Mouse (Mus musculus) limb, embryonic 14.5 days (tissue): Measurements from ENCODE around the gene Wbp2nl. TPM values are rescaled to one million over a fixed set of nuclear protein-coding genes. Genes with fewer than 3 reads are reported as not detected.

Experiments used
- ATAC-seq: fragments of 200-750 bp; cut with Nextera tagmentation; 2 replicates; pipeline ENCODE4 v1.8.0; 2017; ENCODE audit warnings: low read depth, moderate number of reproducible peaks, moderate TSS enrichment; ENCODE audit not compliant: low FRiP score
- DNase-seq: peaks from one replicate; pipeline ENCODE4 v3.0.0-alpha.2; 2015; ENCODE audit warnings: low spot score
- H3K27ac ChIP-seq: fragments of 300-500 bp; sonication (generic); replicated peaks from 2 replicates; pipeline ENCODE4 v1.5.1; 2014; ENCODE audit warnings: low read depth, mild to moderate bottlenecking, low read length, moderate library complexity, mixed read lengths
- H3K27me3 ChIP-seq: fragments of 300-500 bp; sonication (generic); 2 replicates; pipeline ENCODE4 v1.6.1; 2014; ENCODE audit warnings: low read length, mixed read lengths; ENCODE audit not compliant: control insufficient read depth, insufficient read depth
- H3K36me3 ChIP-seq: fragments of 300-500 bp; sonication (generic); 2 replicates; pipeline ENCODE4 v1.6.1; 2014; ENCODE audit warnings: mild to moderate bottlenecking, low read length, moderate library complexity, mixed read lengths; ENCODE audit not compliant: control insufficient read depth, insufficient read depth
- H3K4me1 ChIP-seq: fragments of 300-500 bp; sonication (generic); 2 replicates; pipeline ENCODE4 v1.6.1; 2014; ENCODE audit warnings: antibody characterized with exemption, low read length, mixed read lengths; ENCODE audit not compliant: control insufficient read depth, insufficient read depth
- H3K4me2 ChIP-seq: fragments of 300-500 bp; sonication (generic); replicated peaks from 2 replicates; pipeline ENCODE4 v1.6.1; 2014; ENCODE audit warnings: low read depth, mild to moderate bottlenecking, low read length, moderate library complexity; ENCODE audit not compliant: severe bottlenecking
- H3K4me3 ChIP-seq: fragments of 300-500 bp; sonication (generic); replicated peaks from 2 replicates; pipeline ENCODE4 v1.5.1; 2014; ENCODE audit warnings: low read length
- H3K9ac ChIP-seq: fragments of 300-500 bp; sonication (generic); 2 replicates; pipeline ENCODE4 v1.6.1; 2014; ENCODE audit warnings: mild to moderate bottlenecking, low read depth, low read length, moderate library complexity; ENCODE audit not compliant: severe bottlenecking
- H3K9me3 ChIP-seq: fragments of 300-500 bp; sonication (generic); 2 replicates; pipeline ENCODE4 v1.6.1; 2016; ENCODE audit warnings: low read length; ENCODE audit not compliant: control insufficient read depth
- POLR2A ChIP-seq: fragments of 200-500 bp; IDR thresholded peaks from 2 replicates; pipeline ENCODE4 v1.8.0; 2012; ENCODE audit warnings: inconsistent platforms, mild to moderate bottlenecking, moderate library complexity, borderline replicate concordance; ENCODE audit not compliant: insufficient read depth, insufficient read length; ENCODE audit errors: extremely low read depth
- WGBS: fragments of 180-500 bp; shearing (Covaris S2); extraction: QIAGEN DNeasy Blood & Tissue Kit; methylation state at CpG from one replicate; pipeline ENCODE4 v1.1.7; 2014; 5-methylcytosine and 5-hydroxymethylcytosine counted together
- polyA plus RNA-seq, 2 experiments: library from polyadenylated mRNA; depleted of rRNA in 1 of 2; stranded (reverse) in 1 of 2; unstranded in 1 of 2; fragments of >200 nt; fragmentation: Nextera tagmentation in 1 of 2; extraction: Ambion mirVana in 1 of 2; gene quantifications; 2 replicates each; pipeline versions ENCODE4 v1.2.1 to v1.2.3; 2012 to 2014

The Wbp2nl gene
- polyA plus RNA-seq, 2 experiments = 0.24 TPM; not detected in 1

DNA sequence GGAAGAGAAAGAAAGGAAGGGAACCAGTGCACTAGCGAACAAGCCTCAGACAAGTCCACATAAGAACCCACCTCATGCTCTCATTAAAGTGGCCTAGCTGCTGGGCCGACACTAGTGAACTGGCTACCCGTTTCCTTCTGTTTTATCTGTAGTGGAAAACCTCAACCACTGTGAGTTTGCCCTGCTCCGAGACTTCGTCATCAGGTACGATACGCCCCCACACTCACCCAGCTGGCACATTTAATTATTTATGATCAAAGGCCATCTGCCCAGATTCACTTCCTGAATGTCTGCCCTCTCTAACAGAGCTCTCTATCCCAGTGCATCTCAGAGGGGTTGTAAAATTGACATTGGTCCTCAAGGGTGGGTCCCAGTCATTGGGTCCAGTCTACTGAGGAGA, 8.5 kb upstream of the Wbp2nl start:
- no peak for TF ChIP-seq POLR2A
- no peaks in the 10 kb centered on the region for H3K9me3 ChIP-seq
- H3K4me3 ChIP-seq = no peak overlapping the region
- no peak overlapping the region for H3K9ac ChIP-seq
- no peak overlapping the region for H3K4me2 ChIP-seq
- H3K36me3 ChIP-seq = peaks cover 40% of the 10 kb centered on the region
- H3K27ac ChIP-seq = no peak overlapping the region
- H3K4me1 ChIP-seq = peaks cover 10% of the 10 kb centered on the region; the same call in 1 of the 2 replicates
- ATAC-seq = no peak
- DNase-seq = no peak
- WGBS = 84% methylated on average over 7 of the region's 7 CpGs
- no peaks in the 10 kb centered on the region for H3K27me3 ChIP-seq

DNA sequence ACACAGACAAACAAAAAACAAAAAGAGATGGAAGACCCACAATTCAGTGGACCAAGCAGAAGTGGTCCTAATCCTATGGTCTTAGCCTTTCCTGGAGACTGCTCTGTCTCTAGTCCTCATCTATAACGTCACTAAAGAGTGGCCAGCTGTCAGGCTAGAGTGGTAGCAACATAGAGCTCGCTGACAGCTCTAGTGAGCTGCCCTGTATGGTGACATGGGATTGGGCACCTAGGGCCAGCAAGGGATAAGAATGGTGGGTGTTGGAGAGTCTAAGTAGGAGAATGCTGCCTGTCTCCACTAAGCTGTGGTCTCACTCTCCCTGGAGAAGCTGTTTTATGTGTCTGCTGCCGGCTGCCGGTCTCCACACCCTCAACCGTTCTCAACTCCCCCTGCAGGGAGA, 5.9 kb upstream of the Wbp2nl start:
- Histone ChIP-seq H3K9ac (no peak overlapping the region), H3K36me3 (peaks cover 24% of the 10 kb centered on the region), H3K4me3 (no peak overlapping the region), H3K4me2 (peak overlapping the region; percentile 29), H3K9me3 (no peaks in the 10 kb centered on the region), H3K27ac (no peak overlapping the region), H3K4me1 (peaks cover 10% of the 10 kb centered on the region; the same call in 1 of the 2 replicates), H3K27me3 (no peaks in the 10 kb centered on the region)
- no peak for DNase-seq
- WGBS = 24% methylated on average over 5 of the region's 5 CpGs
- no peak for TF ChIP-seq POLR2A
- ATAC-seq = no peak

DNA sequence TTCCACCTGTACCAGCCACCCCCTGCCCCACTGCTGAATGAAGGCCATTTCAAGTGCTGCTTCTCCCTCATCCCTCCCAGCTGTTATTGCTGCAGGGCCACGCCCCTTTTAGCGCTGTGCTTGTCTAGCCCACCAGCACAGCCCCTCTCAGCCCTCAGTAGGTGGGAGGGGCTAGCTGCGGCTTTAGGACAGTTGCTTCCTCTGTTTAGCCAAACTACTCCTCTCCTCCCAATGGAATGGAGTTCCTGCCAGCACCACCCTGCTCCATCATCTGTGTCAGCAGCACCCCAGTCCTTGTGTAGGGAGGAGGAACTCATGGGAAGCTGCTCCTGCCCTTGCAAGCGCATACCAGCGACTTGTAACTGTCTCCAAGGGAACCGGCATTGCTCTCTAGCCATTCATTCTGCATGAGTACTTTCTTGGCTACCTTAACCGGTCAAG, 5.5 kb upstream of the Wbp2nl start:
- ATAC-seq (0 out of 2 replicates have a peak, but pooled peaks have one; percentile 44), DNase-seq (peak; percentile 20)
- Histone ChIP-seq H3K27me3 (no peaks in the 10 kb centered on the region), H3K4me1 (peaks cover 10% of the 10 kb centered on the region; the same call in 1 of the 2 replicates), H3K9me3 (no peaks in the 10 kb centered on the region), H3K4me2 (peak overlapping the region; percentile 29), H3K4me3 (no peak overlapping the region), H3K9ac (no peak overlapping the region), H3K27ac (no peak overlapping the region), H3K36me3 (peaks cover 23% of the 10 kb centered on the region)
- TF ChIP-seq POLR2A = no peak
- WGBS = 21% methylated on average over 7 of the region's 7 CpGs

DNA sequence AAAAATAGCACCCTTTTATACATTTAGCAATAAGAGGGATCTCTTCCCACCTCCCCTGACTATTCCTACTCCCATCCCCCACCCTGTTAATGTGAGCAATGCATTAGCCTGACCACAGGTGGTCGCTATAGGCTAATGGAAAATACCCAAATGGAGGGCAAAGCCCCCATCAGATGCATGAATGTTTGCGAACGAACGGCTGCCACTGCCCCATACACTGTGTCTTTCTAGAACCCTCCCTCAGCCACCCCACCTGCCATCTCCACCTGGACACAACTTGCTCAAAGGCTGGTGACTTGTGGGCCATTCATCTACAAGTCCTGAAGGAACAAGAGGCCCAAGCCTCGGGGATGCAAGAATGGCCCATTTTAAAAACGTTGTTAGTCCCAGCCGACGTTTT, 4.7 kb upstream of the Wbp2nl start:
- DNase-seq (no peak), ATAC-seq (no peak)
- Histone ChIP-seq H3K27ac (no peak overlapping the region), H3K9me3 (no peaks in the 10 kb centered on the region), H3K9ac (no peak overlapping the region), H3K36me3 (peaks cover 16% of the 10 kb centered on the region), H3K4me3 (no peak overlapping the region), H3K27me3 (no peaks in the 10 kb centered on the region), H3K4me2 (no peak overlapping the region), H3K4me1 (peaks cover 10% of the 10 kb centered on the region; the same call in 1 of the 2 replicates)
- 50% methylated on average over 8 of the region's 8 CpGs for WGBS
- TF ChIP-seq POLR2A = no peak

GRCm38 (mm10) chr15:82307107-82307506, 8.4 kb downstream of the Wbp2nl start:
- WGBS = 73% methylated on average over 3 of the region's 3 CpGs
- no peak for ATAC-seq

DNA sequence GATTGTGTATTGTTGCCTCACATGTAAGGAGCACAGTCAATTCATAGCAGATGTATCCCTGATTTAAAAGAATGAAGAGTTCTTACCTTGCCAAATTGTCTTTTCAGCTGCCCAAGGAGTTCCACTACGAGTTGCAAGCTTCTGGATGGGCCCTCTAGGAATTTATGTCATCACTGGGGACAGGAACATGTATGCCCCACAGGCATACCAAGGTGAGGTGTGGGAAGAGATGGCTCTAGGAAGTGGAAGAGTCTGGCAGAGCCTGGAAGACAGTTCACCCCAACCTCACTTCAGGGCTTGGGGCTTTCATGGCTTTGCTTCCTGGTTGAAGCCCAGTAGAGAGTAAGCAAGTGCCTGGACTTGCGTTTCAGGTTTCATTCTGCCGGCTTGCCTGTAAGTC, 9.7 kb downstream of the Wbp2nl start:
- Histone ChIP-seq H3K27ac (no peak overlapping the region), H3K36me3 (no peaks in the 10 kb centered on the region), H3K4me1 (no peaks in the 10 kb centered on the region), H3K4me2 (no peak overlapping the region), H3K9me3 (no peaks in the 10 kb centered on the region), H3K4me3 (no peak overlapping the region), H3K27me3 (no peaks in the 10 kb centered on the region), H3K9ac (no peak overlapping the region)
- no peak for DNase-seq
- WGBS = 64% methylated on average over 3 of the region's 3 CpGs
- ATAC-seq = no peak
- TF ChIP-seq POLR2A = no peak

More at GRCm38 (mm10) chr15:82307107-82307506, 8.4 kb downstream of the Wbp2nl start:
- H3K36me3 ChIP-seq = no peaks in the 10 kb centered on the region
- no peaks in the 10 kb centered on the region for H3K27me3 ChIP-seq
- no peaks in the 10 kb centered on the region for H3K4me1 ChIP-seq
- H3K4me3 ChIP-seq = no peak overlapping the region
- no peak overlapping the region for H3K9ac ChIP-seq
- no peaks in the 10 kb centered on the region for H3K9me3 ChIP-seq
- no peak overlapping the region for H3K27ac ChIP-seq
- DNase-seq = no peak
- H3K4me2 ChIP-seq = no peak overlapping the region
- TF ChIP-seq POLR2A = no peak
